ENCODE assay signal across 12 mouse cellular contexts in the genomic region with DNA sequence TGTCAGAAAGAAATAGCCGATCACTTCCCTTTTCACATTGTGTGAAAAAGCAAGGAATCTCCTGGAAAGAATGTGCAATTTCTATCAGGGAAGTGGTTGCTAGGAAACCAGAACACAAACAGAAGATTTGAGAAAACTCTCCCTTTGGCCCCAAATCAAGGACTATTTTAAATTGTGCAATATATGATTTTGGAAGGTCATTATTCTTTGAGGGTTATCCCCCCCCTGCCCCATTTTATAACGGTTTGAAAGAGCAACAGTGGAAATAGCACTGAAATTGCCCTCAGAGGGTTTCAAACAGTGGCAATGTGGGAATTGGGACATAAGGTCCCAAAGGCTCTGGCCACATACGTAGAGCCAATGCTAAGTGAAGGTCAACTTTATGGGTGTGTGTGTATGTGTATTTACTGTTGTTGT.
DNase-seq lines count a peak whose midpoint lies in the region; ATAC-seq and TF ChIP-seq lines count a peak whose summit lies in the region.
"Had no signal": no experiment of that assay in that cellular context is flagged by ENCODE, and none has a peak within 500 bp of the region (broad histone marks: within the 10 kb centered on the region; RNA-seq: fewer than 3 reads in every experiment).

No protein-coding gene starts in this region.

- peak; percentile 44 for DNase-seq in forebrain, embryonic 14.5 days (ENCODE audit: low spot score)
- DNase-seq in lung, adult 2 months = no peak
- no peak for DNase-seq in left cerebral cortex, adult 18-20 months (ENCODE audit: low spot score in 2 of 2)
- no peak for DNase-seq in thymus, adult 2 months
- DNase-seq: B cell, adult 2 months; gastrocnemius, postnatal 10 days; kidney, adult 9 months; layer of hippocampus, postnatal 36 days had no signal

- ATAC-seq in forebrain, embryonic 14.5 days = no peak
- ATAC-seq in forebrain, embryonic 13.5 days = no peak
- ATAC-seq in lung, embryonic 15.5 days (ENCODE audit: borderline replicate concordance, extremely low read depth, low FRiP score, low TSS enrichment) = peak; percentile 37; the same call in 1 of the 2 replicates
- peak; percentile 67 for ATAC-seq in granulocyte monocyte progenitor cell, adult 5-6 weeks (replicated peaks; ENCODE audit: poor library complexity, severe bottlenecking)

- no peak overlapping the region for H3ac ChIP-seq in myocyte (ENCODE audit: control insufficient read depth, insufficient read length)

- no peak overlapping the region for H3K9ac ChIP-seq in forebrain, embryonic 14.5 days (ENCODE audit: low read length)
- H3K9ac ChIP-seq in forebrain, embryonic 13.5 days = no peak overlapping the region
- no peak overlapping the region for H3K9ac ChIP-seq in lung, embryonic 15.5 days

- TF ChIP-seq CTCF in lung, adult 2 months (IDR thresholded peaks at IDR 0.05; ENCODE audit: insufficient read depth, low read length) = no peak
- TF ChIP-seq CTCF in thymus, adult 2 months (IDR thresholded peaks at IDR 0.05; ENCODE audit: borderline replicate concordance, control insufficient read depth, extremely low read depth, insufficient read depth, low read length, poor library complexity) = no peak

- WGBS in forebrain, embryonic 14.5 days = 25% methylated on average over 3 of the region's 3 CpGs
- WGBS in forebrain, embryonic 13.5 days = 20% methylated on average over 3 of the region's 3 CpGs
- 26% methylated on average over 3 of the region's 3 CpGs for WGBS in lung, embryonic 15.5 days
- 28% methylated on average over 3 of the region's 3 CpGs for WGBS in lung, adult 2 months
- 84% methylated on average over 3 of the region's 3 CpGs for WGBS in thymus, adult 2 months

- no peak overlapping the region for H3K4me2 ChIP-seq in forebrain, embryonic 14.5 days (ENCODE audit: low read length)
- no peak overlapping the region for H3K4me2 ChIP-seq in forebrain, embryonic 13.5 days
- no peak overlapping the region for H3K4me2 ChIP-seq in lung, embryonic 15.5 days
- no peak overlapping the region for H3K4me2 ChIP-seq in myocyte (ENCODE audit: low read depth)

- H3K79me2 ChIP-seq in myocyte (ENCODE audit: control insufficient read depth, insufficient read depth) = no peaks in the 10 kb centered on the region

- no peaks in the 10 kb centered on the region for H3K9me3 ChIP-seq in forebrain, embryonic 14.5 days (replicated peaks; ENCODE audit: control insufficient read depth, low read length)
- H3K9me3 ChIP-seq in forebrain, embryonic 13.5 days (replicated peaks) = no peaks in the 10 kb centered on the region
- H3K9me3 ChIP-seq in lung, embryonic 15.5 days = no peaks in the 10 kb centered on the region

- peaks cover 13% of the 10 kb centered on the region; the same call in 1 of the 2 replicates for H3K4me1 ChIP-seq in forebrain, embryonic 14.5 days (ENCODE audit: control insufficient read depth, insufficient read depth, low read length)
- peaks cover 32% of the 10 kb centered on the region for H3K4me1 ChIP-seq in forebrain, embryonic 13.5 days
- peaks cover 41% of the 10 kb centered on the region for H3K4me1 ChIP-seq in lung, embryonic 15.5 days
- H3K4me1 ChIP-seq in lung, adult 2 months (ENCODE audit: control insufficient read depth, insufficient read depth, low read length) = peaks cover 13% of the 10 kb centered on the region
- H3K4me1 ChIP-seq in thymus, adult 2 months (replicated peaks; ENCODE audit: control insufficient read depth, insufficient read depth, low read length) = no peaks in the 10 kb centered on the region

- H3K36me3 ChIP-seq in forebrain, embryonic 14.5 days (ENCODE audit: control insufficient read depth, insufficient read depth, low read length) = no peaks in the 10 kb centered on the region
- H3K36me3 ChIP-seq in forebrain, embryonic 13.5 days (ENCODE audit: poor library complexity, severe bottlenecking) = no peaks in the 10 kb centered on the region
- H3K36me3 ChIP-seq in lung, embryonic 15.5 days = no peaks in the 10 kb centered on the region
- no peaks in the 10 kb centered on the region for H3K36me3 ChIP-seq in myocyte (ENCODE audit: control insufficient read depth, insufficient read depth)
- H3K36me3 ChIP-seq in thymus, adult 2 months (ENCODE audit: control insufficient read depth, insufficient read depth, low read length) = no peaks in the 10 kb centered on the region

- TF ChIP-seq POLR2A in lung, adult 2 months (IDR thresholded peaks at IDR 0.05; ENCODE audit: borderline replicate concordance, extremely low read depth, low read depth, low read length) = no peak
- no peak for TF ChIP-seq POLR2A in myocyte (IDR thresholded peaks at IDR 0.05; ENCODE audit: insufficient read length, low read depth)
- no peak for TF ChIP-seq POLR2A in thymus, adult 2 months (IDR thresholded peaks at IDR 0.05; ENCODE audit: control insufficient read depth, extremely low read depth, insufficient read depth, low read length, poor library complexity)

- no peak overlapping the region; the same call in 1 of the 2 replicates for H3K27ac ChIP-seq in forebrain, embryonic 14.5 days (ENCODE audit: low read depth, low read length)
- H3K27ac ChIP-seq in forebrain, embryonic 13.5 days = no peak overlapping the region
- H3K27ac ChIP-seq in lung, embryonic 15.5 days = peak overlapping the region; percentile 58
- no peak overlapping the region for H3K27ac ChIP-seq in thymus, adult 2 months (ENCODE audit: control insufficient read depth, insufficient read depth, low read length)

- H3K4me3 ChIP-seq in forebrain, embryonic 14.5 days (ENCODE audit: low read depth, low read length) = no peak overlapping the region
- H3K4me3 ChIP-seq in forebrain, embryonic 13.5 days = no peak overlapping the region
- H3K4me3 ChIP-seq in lung, embryonic 15.5 days = no peak overlapping the region
- no peak overlapping the region for H3K4me3 ChIP-seq in lung, adult 2 months (replicated peaks; ENCODE audit: extremely low read depth, low read depth, low read length)
- H3K4me3 ChIP-seq in myocyte = no peak overlapping the region
- no peak overlapping the region for H3K4me3 ChIP-seq in thymus, adult 2 months (ENCODE audit: control insufficient read depth, insufficient read depth, low read length)

- no peaks in the 10 kb centered on the region for H3K27me3 ChIP-seq in forebrain, embryonic 14.5 days (replicated peaks; ENCODE audit: control insufficient read depth, insufficient read depth, low read length)
- H3K27me3 ChIP-seq in forebrain, embryonic 13.5 days = no peaks in the 10 kb centered on the region
- H3K27me3 ChIP-seq in lung, embryonic 15.5 days = no peaks in the 10 kb centered on the region
- no peaks in the 10 kb centered on the region for H3K27me3 ChIP-seq in myocyte (ENCODE audit: control insufficient read depth, insufficient read depth, insufficient read length)
- H3K27me3 ChIP-seq in thymus, adult 2 months (ENCODE audit: control insufficient read depth, insufficient read depth, low read length) = no peaks in the 10 kb centered on the region

TF ChIP-seq in myocyte, 11 proteins besides CTCF, POLR2A, EP300 and RAD21:
- no peak for TF ChIP-seq MYOG (IDR thresholded peaks at IDR 0.05; ENCODE audit: control insufficient read depth in 1 of 3, insufficient read depth in 1 of 3, insufficient read length in 2 of 3, low read depth in 2 of 3)
- 0 out of 2 replicates have a peak, but pooled peaks have one; percentile 23 for TF ChIP-seq CEBPB (IDR thresholded peaks at IDR 0.05; ENCODE audit: insufficient read depth, poor library complexity, severe bottlenecking)
TF ChIP-seq in myocyte: peak in this region for 1.

Comparison
In these comparisons a context has a peak if more than half of its experiments do, and no peak if none do; other contexts are left out.
1. ATAC-seq: peak in lung, embryonic 15.5 days (single experiment) and granulocyte monocyte progenitor cell, adult 5-6 weeks (single experiment); none in forebrain, embryonic 14.5 days (single experiment) and forebrain, embryonic 13.5 days (single experiment).